Mouse (Mus musculus): Measurements from ENCODE around the gene Pias3. TPM values are rescaled to one million over a fixed set of nuclear protein-coding genes. Genes with fewer than 3 reads are reported as not detected.

The Pias3 gene
- polyA plus RNA-seq, 1 experiment from 2014 or later, result 45.1 TPM

DNA sequence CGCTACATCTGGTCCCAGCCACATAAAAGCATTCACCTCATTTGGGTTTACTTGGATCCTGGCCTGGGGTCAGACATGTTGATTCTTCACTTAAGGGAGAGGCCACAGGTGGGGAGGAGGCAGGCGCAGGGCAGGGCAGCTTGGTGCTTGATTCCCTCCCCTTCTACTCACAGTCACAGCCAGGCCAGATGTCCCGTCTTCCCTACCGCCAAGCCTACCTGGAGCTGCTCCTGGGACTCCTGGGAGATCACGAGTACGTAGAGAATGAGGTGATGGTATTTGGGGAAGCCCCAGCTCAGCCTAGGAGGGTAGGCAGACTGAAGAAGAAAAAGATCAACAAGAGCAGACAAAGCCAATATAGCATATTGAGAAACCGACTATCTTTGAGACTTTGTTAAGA is 10.8 kb downstream of the Pias3 start:
- Histone ChIP-seq H3K4me2 (ENCODE audit: low read depth, low read length) (no peak overlapping the region), H3K27me3 (replicated peaks; ENCODE audit: control insufficient read depth, insufficient read depth, low read length) (0 out of 2 replicates have a peak, but pooled peaks cover 3% of the 10 kb centered on the region), H3K36me3 (ENCODE audit: control insufficient read depth, insufficient read depth, low read length) (peaks cover 64% of the 10 kb centered on the region), H3K9me3 (ENCODE audit: control insufficient read depth, low read length) (no peaks in the 10 kb centered on the region), H3K4me3 (ENCODE audit: low read depth, low read length) (no peak overlapping the region), H3K4me1 (ENCODE audit: control insufficient read depth, insufficient read depth, low read length) (no peaks in the 10 kb centered on the region), H3K9ac (ENCODE audit: low read depth, low read length) (no peak overlapping the region), H3K27ac (replicated peaks; ENCODE audit: low read depth, low read length) (no peak overlapping the region)
- 65% methylated on average over 7 of the region's 7 CpGs for WGBS
- DNase-seq (ENCODE audit: low spot score), result no peak
- ATAC-seq (ENCODE audit: low read depth), result no peak

GRCm38 (mm10) chr3:96707903-96708683 is 11.9 kb downstream of the Pias3 start, which contains the start of gene Nudt17:
Nudt17 (minus strand) TSS chr3:96708562.
- Histone ChIP-seq H3K27me3 (replicated peaks; ENCODE audit: control insufficient read depth, insufficient read depth, low read length) (0 out of 2 replicates have a peak, but pooled peaks cover 3% of the 10 kb centered on the region), H3K4me3 (ENCODE audit: low read depth, low read length) (peak within 1 kb of the TSS; percentile 51), H3K9ac (ENCODE audit: low read depth, low read length) (peak within 1 kb of the TSS; percentile 75), H3K27ac (replicated peaks; ENCODE audit: low read depth, low read length) (no peak within 1 kb of the TSS), H3K4me1 (ENCODE audit: control insufficient read depth, insufficient read depth, low read length) (no peaks in the 10 kb centered on the region), H3K9me3 (ENCODE audit: control insufficient read depth, low read length) (no peaks in the 10 kb centered on the region), H3K36me3 (ENCODE audit: control insufficient read depth, insufficient read depth, low read length) (peaks cover 64% of the 10 kb centered on the region), H3K4me2 (ENCODE audit: low read depth, low read length) (peak within 1 kb of the TSS; percentile 83)
- 8% methylated on average over 28 of the region's 42 CpGs for WGBS
- DNase-seq (ENCODE audit: low spot score) (peak; percentile 72), ATAC-seq (ENCODE audit: low read depth) (peak; percentile 90)

DNA sequence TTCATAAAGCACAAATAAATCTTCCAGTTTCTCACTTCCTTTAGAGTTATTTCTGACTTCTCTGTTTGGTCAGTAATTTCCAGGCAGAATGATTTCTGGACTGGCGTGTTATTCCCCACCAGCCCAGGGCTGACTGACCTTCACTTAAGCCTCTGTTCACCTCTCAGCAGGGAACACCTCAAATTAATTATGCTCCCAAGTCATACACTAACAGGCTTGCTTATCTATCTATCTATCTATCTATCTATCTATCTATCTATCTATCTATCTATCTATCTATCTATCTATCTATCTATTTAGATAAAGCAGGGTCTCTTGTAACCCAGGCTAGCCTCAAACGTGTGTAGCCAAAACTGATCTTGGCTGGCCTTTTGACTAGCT is 12.5 kb downstream of the Pias3 start:
- Histone ChIP-seq H3K9me3 (ENCODE audit: control insufficient read depth, low read length) (no peaks in the 10 kb centered on the region), H3K4me3 (ENCODE audit: low read depth, low read length) (0 out of 2 replicates have a peak overlapping the region, but pooled peaks have one; percentile 51), H3K27me3 (replicated peaks; ENCODE audit: control insufficient read depth, insufficient read depth, low read length) (0 out of 2 replicates have a peak, but pooled peaks cover 3% of the 10 kb centered on the region), H3K27ac (replicated peaks; ENCODE audit: low read depth, low read length) (no peak overlapping the region), H3K36me3 (ENCODE audit: control insufficient read depth, insufficient read depth, low read length) (peaks cover 64% of the 10 kb centered on the region), H3K4me2 (ENCODE audit: low read depth, low read length) (peak overlapping the region; percentile 83; the same call in 1 of the 2 replicates), H3K9ac (ENCODE audit: low read depth, low read length) (peak overlapping the region; percentile 75), H3K4me1 (ENCODE audit: control insufficient read depth, insufficient read depth, low read length) (no peaks in the 10 kb centered on the region)
- ATAC-seq (ENCODE audit: low read depth) (no peak), DNase-seq (ENCODE audit: low spot score) (no peak)
- 45% methylated on average over 2 of the region's 2 CpGs for WGBS

DNA sequence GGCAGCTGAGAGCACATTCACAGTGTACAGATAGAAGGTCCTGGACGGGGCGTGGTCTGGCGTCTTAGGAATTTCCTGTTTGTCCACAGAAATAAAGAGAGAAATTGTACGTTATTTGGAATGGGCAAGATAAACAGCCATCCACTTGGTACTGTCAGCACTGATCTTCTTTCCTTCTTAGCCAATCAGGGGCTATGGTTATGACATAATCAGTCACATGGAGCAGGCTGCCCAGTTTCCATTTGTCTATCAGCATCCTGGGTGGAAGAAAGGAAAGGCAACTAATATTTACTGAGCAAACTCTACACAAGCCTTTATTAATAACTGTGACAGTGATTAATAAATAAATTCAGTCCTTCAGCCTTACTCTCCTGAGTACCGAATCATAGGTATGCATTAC is 18.1 kb downstream of the Pias3 start:
- Histone ChIP-seq H3K4me2 (ENCODE audit: low read depth, low read length) (no peak overlapping the region), H3K27ac (replicated peaks; ENCODE audit: low read depth, low read length) (no peak overlapping the region), H3K9me3 (ENCODE audit: control insufficient read depth, low read length) (no peaks in the 10 kb centered on the region), H3K4me3 (ENCODE audit: low read depth, low read length) (no peak overlapping the region), H3K9ac (ENCODE audit: low read depth, low read length) (no peak overlapping the region), H3K27me3 (replicated peaks; ENCODE audit: control insufficient read depth, insufficient read depth, low read length) (no peaks in the 10 kb centered on the region), H3K36me3 (ENCODE audit: control insufficient read depth, insufficient read depth, low read length) (peaks cover 73% of the 10 kb centered on the region), H3K4me1 (ENCODE audit: control insufficient read depth, insufficient read depth, low read length) (no peaks in the 10 kb centered on the region)
- 84% methylated on average over 5 of the region's 5 CpGs for WGBS
- no peak for DNase-seq (ENCODE audit: low spot score)
- no peak for ATAC-seq (ENCODE audit: low read depth)

DNA sequence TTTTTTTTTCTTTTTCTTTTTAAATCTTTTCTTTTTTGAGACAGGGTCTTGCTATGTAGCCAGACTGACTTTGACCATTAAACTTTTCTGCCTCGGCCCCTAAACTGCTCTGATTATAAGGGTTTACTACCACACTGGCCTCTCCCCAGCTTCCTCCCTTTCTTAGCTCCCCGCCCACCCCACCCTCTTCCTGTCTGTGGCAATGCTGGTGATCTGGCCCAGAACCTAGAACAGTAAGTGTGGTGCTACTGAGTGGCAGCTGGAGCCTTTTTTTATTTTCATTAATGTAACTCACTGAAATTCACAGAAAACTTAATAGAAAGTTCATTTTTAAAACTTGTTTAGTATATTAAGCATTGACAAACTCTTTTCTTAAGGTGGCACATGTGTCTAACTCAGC is 19.7 kb downstream of the Pias3 start:
- WGBS, result 86% methylated on average over 2 of the region's 2 CpGs
- Histone ChIP-seq H3K27ac (replicated peaks; ENCODE audit: low read depth, low read length) (no peak overlapping the region), H3K27me3 (replicated peaks; ENCODE audit: control insufficient read depth, insufficient read depth, low read length) (no peaks in the 10 kb centered on the region), H3K9me3 (ENCODE audit: control insufficient read depth, low read length) (no peaks in the 10 kb centered on the region), H3K9ac (ENCODE audit: low read depth, low read length) (no peak overlapping the region), H3K4me1 (ENCODE audit: control insufficient read depth, insufficient read depth, low read length) (no peaks in the 10 kb centered on the region), H3K4me2 (ENCODE audit: low read depth, low read length) (no peak overlapping the region), H3K36me3 (ENCODE audit: control insufficient read depth, insufficient read depth, low read length) (peaks cover 65% of the 10 kb centered on the region), H3K4me3 (ENCODE audit: low read depth, low read length) (no peak overlapping the region)
- DNase-seq (ENCODE audit: low spot score) (no peak), ATAC-seq (ENCODE audit: low read depth) (no peak)

DNA sequence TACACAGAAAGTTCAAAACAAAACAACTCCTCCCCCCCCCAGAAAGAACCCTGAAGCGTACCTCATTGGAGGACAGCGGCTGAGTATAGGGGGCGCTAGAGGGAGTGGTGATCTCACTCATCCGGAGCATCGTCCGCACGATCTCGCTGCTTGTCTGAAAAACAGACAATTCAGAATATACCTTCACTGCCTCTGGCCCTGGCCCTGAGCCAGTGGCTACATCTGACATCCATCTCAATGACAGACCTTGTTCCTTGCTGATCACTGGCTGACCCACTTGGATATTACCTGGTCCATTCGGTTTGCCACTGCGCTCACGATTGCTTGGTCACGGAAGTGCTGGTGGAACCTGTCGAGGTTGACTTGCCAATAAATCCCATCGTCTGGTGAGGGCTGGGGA is 23.0 kb downstream of the Pias3 start:
- Histone ChIP-seq H3K4me1 (ENCODE audit: control insufficient read depth, insufficient read depth, low read length) (no peaks in the 10 kb centered on the region), H3K36me3 (ENCODE audit: control insufficient read depth, insufficient read depth, low read length) (peaks cover 50% of the 10 kb centered on the region), H3K9me3 (ENCODE audit: control insufficient read depth, low read length) (no peaks in the 10 kb centered on the region), H3K9ac (ENCODE audit: low read depth, low read length) (no peak overlapping the region), H3K4me3 (ENCODE audit: low read depth, low read length) (no peak overlapping the region), H3K4me2 (ENCODE audit: low read depth, low read length) (no peak overlapping the region), H3K27ac (replicated peaks; ENCODE audit: low read depth, low read length) (no peak overlapping the region), H3K27me3 (replicated peaks; ENCODE audit: control insufficient read depth, insufficient read depth, low read length) (no peaks in the 10 kb centered on the region)
- no peak for ATAC-seq (ENCODE audit: low read depth)
- peak; percentile 62 for DNase-seq (ENCODE audit: low spot score)
- WGBS, result 33% methylated on average over 14 of the region's 14 CpGs

DNA sequence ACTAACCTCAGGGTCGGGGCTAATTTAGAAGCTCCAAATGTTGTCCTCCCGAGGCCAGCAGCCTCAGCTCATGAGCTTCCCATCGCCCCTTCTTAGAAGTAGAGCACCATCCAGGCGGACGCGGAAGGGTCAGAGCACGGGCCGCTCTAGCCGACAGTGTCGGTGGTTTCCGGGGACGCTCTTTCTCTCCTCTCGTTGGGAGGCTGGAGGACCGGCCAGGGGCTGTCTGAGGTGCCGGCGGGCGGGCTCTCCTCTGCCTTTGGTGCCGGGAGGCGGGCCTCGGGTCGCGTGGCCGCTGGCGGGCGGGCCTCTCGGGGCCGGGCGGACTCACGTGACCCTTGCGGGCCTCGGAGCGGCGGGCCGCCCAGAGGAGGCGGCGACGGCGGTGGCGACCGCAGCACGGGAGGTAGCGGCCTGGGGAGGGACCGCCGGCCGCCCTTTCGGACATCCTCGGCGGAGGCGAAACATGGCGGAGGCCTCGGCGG is 31.2 kb downstream of the Pias3 start, which contains the start of the genes Polr3c and Rnf115:
Gene Polr3c, minus strand, starts transcription at position 286 of the 485 bp plus-strand sequence.
Gene Rnf115, plus strand, starts transcription at position 322 of the 485 bp plus-strand sequence.
- Histone ChIP-seq H3K4me3 (ENCODE audit: low read depth, low read length) (peak within 1 kb of the TSS; percentile 91), H3K36me3 (ENCODE audit: control insufficient read depth, insufficient read depth, low read length) (peaks cover 3% of the 10 kb centered on the region), H3K9me3 (ENCODE audit: control insufficient read depth, low read length) (no peaks in the 10 kb centered on the region), H3K27me3 (replicated peaks; ENCODE audit: control insufficient read depth, insufficient read depth, low read length) (no peaks in the 10 kb centered on the region), H3K27ac (replicated peaks; ENCODE audit: low read depth, low read length) (peak within 1 kb of the TSS; percentile 91), H3K4me1 (ENCODE audit: control insufficient read depth, insufficient read depth, low read length) (peaks cover 22% of the 10 kb centered on the region), H3K4me2 (ENCODE audit: low read depth, low read length) (peak within 1 kb of the TSS; percentile 81), H3K9ac (ENCODE audit: low read depth, low read length) (peak within 1 kb of the TSS; percentile 85)
- 0% methylated on average over 12 of the region's 52 CpGs for WGBS
- ATAC-seq (ENCODE audit: low read depth) (peak; percentile 100), DNase-seq (ENCODE audit: low spot score) (peak; percentile 96)

DNA sequence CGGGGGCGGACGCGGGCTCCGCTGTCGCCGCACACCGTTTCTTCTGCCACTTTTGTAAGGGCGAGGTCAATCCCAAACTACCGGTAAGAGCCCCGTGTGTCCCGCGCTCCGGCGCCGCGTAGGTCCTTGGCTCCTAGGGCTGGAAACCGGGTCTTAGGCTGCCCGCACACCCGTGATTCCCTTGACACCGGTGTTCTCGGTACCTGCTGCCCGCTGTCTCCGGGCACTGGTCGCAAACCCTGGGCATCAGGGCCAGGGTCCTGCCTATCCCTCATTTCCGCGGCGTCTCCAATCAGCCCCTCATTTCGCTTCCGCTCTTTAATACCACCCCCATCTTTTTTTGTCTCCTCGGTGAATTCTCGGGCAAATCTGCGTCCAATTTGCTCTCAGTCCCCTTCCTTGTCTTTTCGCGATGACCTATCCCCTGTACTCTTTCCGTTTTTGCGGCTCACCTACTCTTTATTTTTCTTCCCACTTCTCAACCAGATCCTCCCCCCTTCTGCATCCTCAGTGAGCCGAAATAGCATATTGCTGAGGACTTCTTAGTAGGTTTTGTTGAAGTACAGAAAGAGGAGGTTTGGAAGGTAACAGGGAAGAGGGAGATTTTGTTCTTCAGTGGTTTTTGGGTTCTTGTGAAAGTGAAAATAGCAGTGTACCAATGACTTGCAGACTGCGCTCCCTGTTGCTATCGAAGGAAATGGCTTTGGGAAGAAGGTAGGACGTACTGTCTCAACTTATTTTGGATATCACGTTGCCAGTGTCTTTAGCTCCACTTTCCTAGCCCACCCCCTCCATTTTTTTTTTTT is 31.8 kb downstream of the Pias3 start:
- under 1% methylated on average over 27 of the region's 42 CpGs for WGBS
- Histone ChIP-seq H3K9me3 (ENCODE audit: control insufficient read depth, low read length) (no peaks in the 10 kb centered on the region), H3K27me3 (replicated peaks; ENCODE audit: control insufficient read depth, insufficient read depth, low read length) (no peaks in the 10 kb centered on the region), H3K36me3 (ENCODE audit: control insufficient read depth, insufficient read depth, low read length) (no peaks in the 10 kb centered on the region; the same call in 1 of the 2 replicates), H3K4me1 (ENCODE audit: control insufficient read depth, insufficient read depth, low read length) (peaks cover 22% of the 10 kb centered on the region), H3K9ac (ENCODE audit: low read depth, low read length) (peak overlapping the region; percentile 85), H3K4me2 (ENCODE audit: low read depth, low read length) (peak overlapping the region; percentile 81), H3K4me3 (ENCODE audit: low read depth, low read length) (peak overlapping the region; percentile 91), H3K27ac (replicated peaks; ENCODE audit: low read depth, low read length) (peak overlapping the region; percentile 91)
- ATAC-seq (ENCODE audit: low read depth) (no peak), DNase-seq (ENCODE audit: low spot score) (peak; percentile 22)
